Mouse (Mus musculus) limb, embryonic 15.5 days (tissue): ENCODE measurements around the gene Gipr. TPM values are rescaled to one million over a fixed set of nuclear protein-coding genes. Genes with fewer than 3 reads are reported as not detected.
"Not testable (repeated sequence)": the region's sequence is repeated elsewhere in the genome, so short reads cannot be mapped to it uniquely, and the experiment has no call there.

ENCODE experiments used
- ATAC-seq: fragments of 200-750 bp; cut with Nextera tagmentation; 2 replicates; pipeline ENCODE4 v1.8.0; 2017; ENCODE audit warnings: low read depth, moderate TSS enrichment; ENCODE audit not compliant: insufficient number of reproducible peaks, low FRiP score, low TSS enrichment
- H3K27ac ChIP-seq: fragments of 300-500 bp; sonication (generic); 2 replicates; pipeline ENCODE4 v1.5.1; 2015; ENCODE audit warnings: moderate library complexity, mild to moderate bottlenecking, inconsistent platforms
- H3K27me3 ChIP-seq: fragments of 300-500 bp; sonication (generic); 2 replicates; pipeline ENCODE4 v1.6.1; 2015; ENCODE audit warnings: inconsistent platforms
- H3K36me3 ChIP-seq: fragments of 300-500 bp; sonication (generic); 2 replicates; pipeline ENCODE4 v1.6.1; 2015; ENCODE audit warnings: inconsistent platforms
- H3K4me1 ChIP-seq: fragments of 300-500 bp; sonication (generic); 2 replicates; pipeline ENCODE4 v1.6.1; 2015; ENCODE audit warnings: inconsistent platforms
- H3K4me2 ChIP-seq: fragments of 300-500 bp; sonication (generic); 2 replicates; pipeline ENCODE4 v1.6.1; 2015; ENCODE audit warnings: mild to moderate bottlenecking, inconsistent platforms
- H3K4me3 ChIP-seq: fragments of 300-500 bp; sonication (generic); 2 replicates; pipeline ENCODE4 v1.5.1; 2015; ENCODE audit warnings: mild to moderate bottlenecking, inconsistent platforms
- H3K9ac ChIP-seq: fragments of 300-500 bp; sonication (generic); 2 replicates; pipeline ENCODE4 v1.6.1; 2015; ENCODE audit warnings: inconsistent platforms
- H3K9me3 ChIP-seq: fragments of 300-500 bp; sonication (generic); 2 replicates; pipeline ENCODE4 v1.6.1; 2016; ENCODE audit warnings: inconsistent platforms
- WGBS: fragments of 180-500 bp; shearing (Covaris S2); methylation state at CpG from one replicate; pipeline ENCODE4 v1.1.7; 2015; 5-methylcytosine and 5-hydroxymethylcytosine counted together
- polyA plus RNA-seq: library from polyadenylated mRNA; unstranded; fragments of >200 nt; fragmentation: Nextera tagmentation; extraction: Ambion mirVana; gene quantifications from 2 replicates; pipeline ENCODE4 v1.2.1, GENCODE M21; 2015

Gene Gipr
- polyA plus RNA-seq, 1 experiment from 2014 or later = 1.2 TPM

DNA sequence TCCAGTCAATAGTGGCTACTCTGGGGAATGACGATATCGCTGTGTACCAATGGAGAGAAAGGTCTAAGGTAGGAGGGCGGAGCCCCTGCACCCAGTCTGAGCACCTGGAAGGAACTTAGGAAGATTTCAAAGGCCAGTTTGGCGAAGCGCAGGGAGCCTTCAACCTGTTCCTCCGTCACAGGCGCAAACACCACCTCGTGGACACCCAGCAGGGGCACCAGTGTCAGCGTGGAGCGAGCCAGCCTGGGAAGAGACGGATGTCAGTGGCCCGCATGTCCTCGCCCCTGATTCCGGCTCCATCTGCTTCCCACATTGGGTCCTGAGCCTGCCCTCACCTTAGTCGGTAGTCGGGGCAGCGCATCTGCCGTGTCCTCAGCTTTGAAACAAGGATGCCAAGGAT, 6.5 kb downstream of the Gipr start:
- H3K27ac ChIP-seq = no peak overlapping the region
- peaks cover 45% of the 10 kb centered on the region for H3K4me1 ChIP-seq
- no peak for ATAC-seq
- H3K27me3 ChIP-seq = peaks cover 36% of the 10 kb centered on the region
- peak overlapping the region; percentile 74; the same call in 1 of the 2 replicates for H3K4me2 ChIP-seq
- H3K36me3 ChIP-seq = peaks cover 8% of the 10 kb centered on the region
- H3K4me3 ChIP-seq = peak overlapping the region; percentile 36
- no peaks in the 10 kb centered on the region for H3K9me3 ChIP-seq
- 9% methylated on average over 18 of the region's 18 CpGs for WGBS
- H3K9ac ChIP-seq = no peak overlapping the region

DNA sequence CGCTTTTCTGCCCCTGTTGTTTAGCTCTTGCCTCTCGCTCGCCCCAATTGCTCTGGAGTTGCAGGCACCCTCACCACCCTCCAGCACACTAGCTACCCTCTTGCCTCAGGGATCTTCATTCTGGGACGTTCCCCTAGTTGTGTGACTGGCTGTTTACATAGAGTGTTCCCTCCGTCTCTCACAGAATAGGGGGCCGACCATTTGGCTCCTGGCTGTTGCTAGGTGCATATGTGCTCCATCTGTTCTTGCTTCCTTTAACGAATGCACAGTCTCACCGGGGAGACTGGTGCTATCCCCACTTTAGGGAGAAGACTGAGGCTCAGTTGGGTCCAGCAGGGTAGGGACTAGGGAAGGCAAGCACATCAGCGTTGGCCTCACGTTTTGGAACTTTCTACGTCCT, 7.3 kb downstream of the Gipr start:
- Histone ChIP-seq H3K4me3 (no peak overlapping the region), H3K9me3 (no peaks in the 10 kb centered on the region), H3K4me2 (no peak overlapping the region), H3K9ac (no peak overlapping the region), H3K27me3 (peaks cover 30% of the 10 kb centered on the region), H3K36me3 (peaks cover 13% of the 10 kb centered on the region), H3K27ac (no peak overlapping the region), H3K4me1 (peaks cover 37% of the 10 kb centered on the region)
- 55% methylated on average over 11 of the region's 11 CpGs for WGBS
- no peak for ATAC-seq

- no peak for ATAC-seq
- Histone ChIP-seq H3K27ac (no peak overlapping the region), H3K27me3 (peaks cover 23% of the 10 kb centered on the region), H3K4me2 (peak overlapping the region; percentile 31), H3K4me1 (peaks cover 35% of the 10 kb centered on the region), H3K9ac (no peak overlapping the region), H3K9me3 (no peaks in the 10 kb centered on the region), H3K36me3 (peaks cover 25% of the 10 kb centered on the region), H3K4me3 (no peak overlapping the region)
- WGBS = 6% methylated on average over 30 of the region's 30 CpGs
These were observed 8.6 kb downstream of the Gipr start for GRCm38 (mm10) chr7:19157160-19157800.

- Histone ChIP-seq H3K4me3 (no peak overlapping the region), H3K9ac (no peak overlapping the region), H3K27ac (no peak overlapping the region), H3K9me3 (no peaks in the 10 kb centered on the region), H3K36me3 (peaks cover 38% of the 10 kb centered on the region), H3K4me2 (no peak overlapping the region), H3K27me3 (peaks cover 22% of the 10 kb centered on the region), H3K4me1 (peaks cover 36% of the 10 kb centered on the region)
- no peak for ATAC-seq
- 34% methylated on average over 13 of the region's 13 CpGs for WGBS
These were observed 10.0 kb downstream of the Gipr start for GRCm38 (mm10) chr7:19155825-19156475.

- peaks cover 12% of the 10 kb centered on the region for H3K27me3 ChIP-seq
- H3K9ac ChIP-seq = no peak overlapping the region
- H3K4me3 ChIP-seq = no peak overlapping the region
- H3K36me3 ChIP-seq = peaks cover 38% of the 10 kb centered on the region
- no peak for ATAC-seq
- H3K4me1 ChIP-seq = peaks cover 36% of the 10 kb centered on the region
- H3K4me2 ChIP-seq = no peak overlapping the region
- H3K9me3 ChIP-seq = no peaks in the 10 kb centered on the region
- H3K27ac ChIP-seq = no peak overlapping the region
- WGBS = 78% methylated on average over 8 of the region's 8 CpGs
These were observed 11.1 kb downstream of the Gipr start for GRCm38 (mm10) chr7:19154796-19155195.

GRCm38 (mm10) chr7:19151121-19151520, 14.8 kb downstream of the Gipr start:
- 87% methylated on average over 10 of the region's 10 CpGs for WGBS

GRCm38 (mm10) chr7:19149626-19150025, 16.3 kb downstream of the Gipr start, which contains the start of gene Snrpd2:
Gene Snrpd2, plus strand, starts transcription at chr7:19149722.
- H3K36me3 ChIP-seq = peaks cover 38% of the 10 kb centered on the region
- WGBS = under 1% methylated on average over 24 of the region's 24 CpGs
- H3K4me1 ChIP-seq = peaks cover 23% of the 10 kb centered on the region
- peak within 1 kb of the TSS; percentile 82 for H3K27ac ChIP-seq
- H3K9me3 ChIP-seq = no peaks in the 10 kb centered on the region
- H3K9ac ChIP-seq = peak within 1 kb of the TSS; percentile 78
- peak within 1 kb of the TSS; percentile 81 for H3K4me2 ChIP-seq
- peak; percentile 88 for ATAC-seq
- no peaks in the 10 kb centered on the region for H3K27me3 ChIP-seq
- peak within 1 kb of the TSS; percentile 72 for H3K4me3 ChIP-seq

More at GRCm38 (mm10) chr7:19151121-19151520, 14.8 kb downstream of the Gipr start:
- not testable (repeated sequence) for H3K9me3 ChIP-seq, H3K27ac ChIP-seq, H3K27me3 ChIP-seq, H3K4me2 ChIP-seq, H3K9ac ChIP-seq, ATAC-seq
- H3K36me3 ChIP-seq = peaks cover 38% of the 10 kb centered on the region
- 0 out of 2 replicates have a peak overlapping the region, but pooled peaks have one; percentile 72 for H3K4me3 ChIP-seq
- peaks cover 31% of the 10 kb centered on the region for H3K4me1 ChIP-seq

DNA sequence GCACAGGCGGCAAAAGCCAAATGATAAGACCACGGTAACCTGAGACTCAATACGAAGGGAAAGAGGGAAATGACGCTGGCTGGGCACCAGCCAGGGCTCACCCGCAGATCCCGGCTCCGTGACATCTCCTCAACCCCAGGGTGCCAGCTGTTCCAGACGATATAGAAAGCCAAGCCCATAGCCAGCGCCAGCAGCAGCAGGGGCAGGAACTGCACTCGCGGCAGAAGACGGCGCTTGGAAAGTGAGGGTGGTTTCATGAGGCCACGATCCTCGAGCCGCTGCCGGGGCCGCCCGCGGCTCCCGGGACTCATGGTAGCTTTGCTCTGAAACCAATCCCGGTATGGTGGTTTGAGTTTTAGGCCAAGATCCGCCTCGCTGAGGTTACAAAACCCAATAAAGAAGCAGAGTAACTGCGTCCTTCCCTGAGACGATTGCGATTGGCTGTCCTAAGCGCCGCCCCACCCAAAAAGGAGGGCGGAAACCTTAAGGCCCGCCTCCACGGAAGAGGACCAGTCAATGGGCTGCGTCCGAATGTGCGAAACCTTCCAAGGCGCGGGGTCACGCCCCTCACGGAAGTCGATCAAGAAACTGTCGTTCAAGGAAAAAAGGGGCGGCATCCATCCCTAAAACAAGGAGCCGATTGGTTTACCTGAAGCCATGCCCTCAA, 16.9 kb downstream of the Gipr start, which contains the start of gene Qpctl:
TSS of gene Qpctl (minus strand) at position 417 of the 667 bp plus-strand sequence.
- WGBS = under 1% methylated on average over 43 of the region's 43 CpGs
- Histone ChIP-seq H3K27me3 (no peaks in the 10 kb centered on the region), H3K36me3 (peaks cover 35% of the 10 kb centered on the region), H3K4me1 (peaks cover 23% of the 10 kb centered on the region), H3K4me2 (peak within 1 kb of the TSS; percentile 81), H3K9me3 (no peaks in the 10 kb centered on the region), H3K9ac (peak within 1 kb of the TSS; percentile 78), H3K4me3 (peak within 1 kb of the TSS; percentile 72), H3K27ac (peak within 1 kb of the TSS; percentile 82)
- peak; percentile 97 for ATAC-seq

- peaks cover 28% of the 10 kb centered on the region for H3K36me3 ChIP-seq
- H3K9me3 ChIP-seq = no peaks in the 10 kb centered on the region
- peak overlapping the region; percentile 82 for H3K27ac ChIP-seq
- peaks cover 23% of the 10 kb centered on the region for H3K4me1 ChIP-seq
- H3K4me2 ChIP-seq = peak overlapping the region; percentile 81
- 7% methylated on average over 20 of the region's 20 CpGs for WGBS
- H3K9ac ChIP-seq = peak overlapping the region; percentile 55
- H3K4me3 ChIP-seq = peak overlapping the region; percentile 72
- no peaks in the 10 kb centered on the region for H3K27me3 ChIP-seq
- ATAC-seq = no peak
These were observed 17.6 kb downstream of the Gipr start for GRCm38 (mm10) chr7:19148180-19148874.

DNA sequence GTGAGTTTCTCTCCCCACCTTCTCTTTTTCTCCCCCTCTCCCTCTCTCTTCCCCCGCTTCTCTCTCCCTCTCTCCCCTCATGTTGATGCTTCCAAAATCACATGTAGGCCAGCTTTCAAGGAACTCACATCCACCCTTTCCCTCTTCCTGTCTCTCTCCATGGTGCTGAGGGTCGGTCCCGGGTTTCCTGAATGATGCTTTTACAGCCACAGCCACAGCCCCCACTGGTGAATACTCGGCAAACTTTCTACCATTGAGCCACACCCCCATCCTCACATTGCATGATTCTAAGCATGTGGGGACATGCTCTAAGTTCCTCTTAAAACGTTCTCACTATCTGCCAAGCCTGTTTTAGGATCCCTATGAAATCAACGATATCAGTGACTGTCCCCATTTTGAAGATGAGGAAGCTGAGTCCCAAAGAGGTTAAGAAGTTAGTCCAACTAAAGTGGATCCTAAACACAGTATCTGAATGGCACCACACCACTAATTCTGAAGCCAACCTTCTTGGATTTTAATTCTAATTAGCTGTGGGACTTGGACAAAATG, 18.4 kb downstream of the Gipr start:
- H3K4me3 ChIP-seq = peak overlapping the region; percentile 72
- no peaks in the 10 kb centered on the region for H3K9me3 ChIP-seq
- 45% methylated on average over 6 of the region's 6 CpGs for WGBS
- no peak overlapping the region for H3K9ac ChIP-seq
- H3K4me1 ChIP-seq = peaks cover 23% of the 10 kb centered on the region
- no peak overlapping the region for H3K27ac ChIP-seq
- H3K27me3 ChIP-seq = no peaks in the 10 kb centered on the region
- H3K4me2 ChIP-seq = no peak overlapping the region
- H3K36me3 ChIP-seq = peaks cover 23% of the 10 kb centered on the region
- ATAC-seq = no peak

- no peak overlapping the region for H3K4me3 ChIP-seq
- H3K4me2 ChIP-seq = no peak overlapping the region
- no peaks in the 10 kb centered on the region for H3K9me3 ChIP-seq
- H3K27me3 ChIP-seq = no peaks in the 10 kb centered on the region
- no peak overlapping the region for H3K9ac ChIP-seq
- ATAC-seq = no peak
- H3K4me1 ChIP-seq = peaks cover 23% of the 10 kb centered on the region
- 87% methylated on average over 10 of the region's 10 CpGs for WGBS
- peaks cover 18% of the 10 kb centered on the region for H3K36me3 ChIP-seq
- no peak overlapping the region for H3K27ac ChIP-seq
These were observed 19.1 kb downstream of the Gipr start for GRCm38 (mm10) chr7:19146793-19147192.
